Mouse (Mus musculus) telencephalon, adult 2 months (tissue): ENCODE data around the gene Opa3.
A peak's percentile ranks its signal among the peaks of the same experiment; 100 is the strongest.
"Not testable (repeated sequence)": the region's sequence is repeated elsewhere in the genome, so short reads cannot be mapped to it uniquely, and the experiment has no call there.

ENCODE experiments used
- DNase-seq: peaks from one replicate; pipeline ENCODE4 v3.0.0-alpha.2; 2011; ENCODE audit warnings: low read depth, low spot score

Opa3 gene

GRCm38 (mm10) chr7:19279581-19280114 is 51.5 kb downstream of the Opa3 start, which contains the start of gene Ppm1n:
Gene Ppm1n, minus strand, starts transcription at chr7:19280064.
- DNase-seq = no peak

- not testable (repeated sequence) for DNase-seq
Measured at GRCm38 (mm10) chr7:19281680-19282304, 53.7 kb downstream of the Opa3 start.

GRCm38 (mm10) chr7:19282385-19282784 is 54.3 kb downstream of the Opa3 start, which contains the start of gene Rtn2:
Gene Rtn2, plus strand, starts transcription at chr7:19282624.
- peak; percentile 64 for DNase-seq

- no peak for DNase-seq
Measured at GRCm38 (mm10) chr7:19282791-19283405, 54.8 kb downstream of the Opa3 start.

- DNase-seq = no peak
Measured at GRCm38 (mm10) chr7:19283406-19283804, 55.3 kb downstream of the Opa3 start.

GRCm38 (mm10) chr7:19284763-19285162 is 56.6 kb downstream of the Opa3 start:
- no peak for DNase-seq

- DNase-seq = no peak
Measured at GRCm38 (mm10) chr7:19290969-19291596, 62.9 kb downstream of the Opa3 start.

GRCm38 (mm10) chr7:19295503-19296185 is 67.5 kb downstream of the Opa3 start:
- peak; percentile 92 for DNase-seq

- DNase-seq = no peak
Measured at GRCm38 (mm10) chr7:19297034-19297433, 68.9 kb downstream of the Opa3 start.

- DNase-seq = no peak
Measured at GRCm38 (mm10) chr7:19297794-19298193, 69.7 kb downstream of the Opa3 start.

- DNase-seq = no peak
Measured at GRCm38 (mm10) chr7:19299194-19299593, 71.1 kb downstream of the Opa3 start.

GRCm38 (mm10) chr7:19300501-19301421 is 72.6 kb downstream of the Opa3 start:
- peak; percentile 78 for DNase-seq

GRCm38 (mm10) chr7:19301461-19302263 is 73.5 kb downstream of the Opa3 start:
- DNase-seq = no peak

- no peak for DNase-seq
Measured at GRCm38 (mm10) chr7:19302264-19303045, 74.3 kb downstream of the Opa3 start.

GRCm38 (mm10) chr7:19303046-19303305 is 74.8 kb downstream of the Opa3 start:
- DNase-seq = no peak

- no peak for DNase-seq
Measured at GRCm38 (mm10) chr7:19303770-19304169, 75.6 kb downstream of the Opa3 start.

- no peak for DNase-seq
Measured at GRCm38 (mm10) chr7:19304501-19305412, 76.6 kb downstream of the Opa3 start.

- DNase-seq = no peak
Measured at GRCm38 (mm10) chr7:19305413-19305735, 77.2 kb downstream of the Opa3 start.
